Mouse (Mus musculus): ENCODE results near the gene B430306N03Rik.

B430306N03Rik gene

GRCm38 (mm10) chr17:48362346-48362745 is 46.4 kb downstream of the B430306N03Rik start:
- no peak for DNase-seq (ENCODE audit: low read depth, low spot score)

DNA sequence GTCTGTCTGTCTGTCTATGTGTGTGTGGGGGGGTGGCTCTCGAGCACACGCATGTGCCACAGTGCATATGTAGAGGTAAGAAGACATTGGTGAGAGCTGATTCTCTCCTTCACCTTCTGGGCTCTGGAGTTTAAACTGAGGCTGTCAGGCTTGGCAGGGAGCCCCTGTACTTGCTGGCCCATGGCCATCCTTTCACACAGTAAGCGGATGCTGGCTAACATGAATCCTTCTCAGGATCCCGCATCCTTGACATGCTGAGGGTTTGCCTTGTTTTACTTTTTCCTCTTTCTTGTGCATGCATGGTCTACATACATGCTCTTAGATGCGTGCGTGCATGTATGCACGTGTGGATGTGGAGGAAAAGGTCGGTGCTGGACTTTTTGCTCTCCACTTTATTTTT is 47.0 kb downstream of the B430306N03Rik start:
- no peak for DNase-seq (ENCODE audit: low read depth, low spot score)

DNA sequence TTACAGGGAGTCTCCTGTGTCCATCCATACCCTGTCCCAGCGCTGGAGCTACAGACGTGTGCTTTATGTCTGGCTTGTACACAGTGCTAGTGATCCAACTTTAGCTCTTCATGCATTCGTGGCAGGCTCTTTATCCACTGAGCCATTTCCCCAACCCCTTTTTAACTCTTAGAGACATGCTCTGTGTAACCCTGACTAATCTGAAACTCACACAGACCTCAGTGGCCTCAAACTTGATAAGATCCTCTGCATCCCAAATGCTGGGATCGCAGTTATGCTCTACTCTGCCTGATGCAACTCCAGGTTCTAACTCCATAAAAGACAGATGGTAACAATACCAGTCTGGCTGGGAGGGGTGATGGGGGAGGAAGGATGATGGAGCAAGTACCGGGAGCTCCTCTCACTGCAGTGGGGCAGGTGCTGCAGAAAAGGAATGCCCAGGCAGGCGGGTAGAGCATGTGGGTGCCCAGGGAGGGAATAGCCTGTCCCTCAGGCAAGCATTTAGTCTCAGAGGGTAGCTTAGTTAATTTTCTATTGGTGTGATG is 47.6 kb downstream of the B430306N03Rik start:
- no peak for DNase-seq (ENCODE audit: low read depth, low spot score)

GRCm38 (mm10) chr17:48365511-48366155 is 49.7 kb downstream of the B430306N03Rik start:
- peak; percentile 35 for DNase-seq (ENCODE audit: low read depth, low spot score)

- no peak for DNase-seq (ENCODE audit: low read depth, low spot score)
Measured at GRCm38 (mm10) chr17:48366806-48367205, 50.9 kb downstream of the B430306N03Rik start.

DNA sequence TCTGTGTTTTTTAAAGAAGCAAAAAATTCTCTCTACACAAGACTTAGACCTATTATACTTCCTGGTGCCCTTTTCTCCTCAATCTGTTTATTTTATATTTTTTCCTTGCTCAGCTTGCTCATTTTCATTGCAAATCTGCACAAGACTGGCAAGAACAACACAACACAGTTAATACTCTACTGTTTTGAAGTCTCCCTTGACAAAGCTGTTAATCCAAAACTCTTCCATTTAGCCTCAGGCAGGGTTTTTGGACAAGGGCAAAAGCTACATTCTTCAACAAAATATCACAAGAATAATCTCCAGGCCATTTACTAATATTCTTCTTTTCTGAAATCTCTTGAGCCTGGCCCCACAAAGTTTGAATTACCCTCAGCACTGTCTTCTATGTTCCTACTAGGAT is 55.7 kb downstream of the B430306N03Rik start:
- DNase-seq (ENCODE audit: low read depth, low spot score), result no peak

- DNase-seq (ENCODE audit: low read depth, low spot score), result peak; percentile 34
Measured at GRCm38 (mm10) chr17:48372987-48373386, 57.0 kb downstream of the B430306N03Rik start.

- no peak for DNase-seq (ENCODE audit: low read depth, low spot score)
Measured at GRCm38 (mm10) chr17:48376102-48376501, 60.2 kb downstream of the B430306N03Rik start.

Data from ES-CJ7 (cell line).